Mouse (Mus musculus) right cerebral cortex, postnatal 14 days (tissue): ENCODE results near the gene Sec31b.

Experiments
- DNase-seq: peaks from one replicate; pipeline ENCODE4 v3.0.0; 2022

Gene Sec31b

GRCm38 (mm10) chr19:44530018-44530417 lies 15.6 kb downstream of the Sec31b start:
- no peak for DNase-seq

DNA sequence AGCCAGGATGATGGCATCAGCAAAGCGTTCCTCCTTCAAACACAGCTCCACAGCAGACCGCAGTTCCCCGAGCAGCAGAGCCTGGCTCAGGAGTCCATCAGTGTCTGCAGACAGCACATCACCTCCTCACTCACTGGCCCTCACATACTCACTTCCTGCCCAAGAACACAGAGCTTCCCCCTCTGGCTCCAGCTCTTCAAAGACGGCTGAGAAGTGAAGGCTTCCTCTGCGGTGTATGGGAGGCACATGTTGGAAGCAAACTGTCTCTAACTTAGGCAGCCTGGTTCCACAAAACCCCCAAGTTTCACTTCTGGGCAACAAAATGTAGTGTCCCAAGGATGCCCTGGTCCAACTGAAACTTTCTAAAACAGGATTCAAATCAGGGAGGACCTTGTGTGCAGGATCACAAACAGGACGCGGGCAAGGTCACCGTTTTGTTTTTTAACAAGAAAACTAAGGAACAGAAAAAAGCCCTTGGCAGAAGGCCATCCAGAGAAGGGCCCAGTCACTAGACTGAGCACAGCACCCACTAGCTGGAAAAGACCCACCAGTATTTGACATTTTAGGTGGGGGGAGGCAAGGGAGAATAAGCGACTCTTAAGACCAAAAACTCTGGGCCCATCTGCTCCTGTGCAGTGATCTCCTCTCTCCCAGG lies 20.0 kb downstream of the Sec31b start:
- no peak for DNase-seq

GRCm38 (mm10) chr19:44519152-44519551 lies 26.5 kb downstream of the Sec31b start:
- DNase-seq: no peak

DNA sequence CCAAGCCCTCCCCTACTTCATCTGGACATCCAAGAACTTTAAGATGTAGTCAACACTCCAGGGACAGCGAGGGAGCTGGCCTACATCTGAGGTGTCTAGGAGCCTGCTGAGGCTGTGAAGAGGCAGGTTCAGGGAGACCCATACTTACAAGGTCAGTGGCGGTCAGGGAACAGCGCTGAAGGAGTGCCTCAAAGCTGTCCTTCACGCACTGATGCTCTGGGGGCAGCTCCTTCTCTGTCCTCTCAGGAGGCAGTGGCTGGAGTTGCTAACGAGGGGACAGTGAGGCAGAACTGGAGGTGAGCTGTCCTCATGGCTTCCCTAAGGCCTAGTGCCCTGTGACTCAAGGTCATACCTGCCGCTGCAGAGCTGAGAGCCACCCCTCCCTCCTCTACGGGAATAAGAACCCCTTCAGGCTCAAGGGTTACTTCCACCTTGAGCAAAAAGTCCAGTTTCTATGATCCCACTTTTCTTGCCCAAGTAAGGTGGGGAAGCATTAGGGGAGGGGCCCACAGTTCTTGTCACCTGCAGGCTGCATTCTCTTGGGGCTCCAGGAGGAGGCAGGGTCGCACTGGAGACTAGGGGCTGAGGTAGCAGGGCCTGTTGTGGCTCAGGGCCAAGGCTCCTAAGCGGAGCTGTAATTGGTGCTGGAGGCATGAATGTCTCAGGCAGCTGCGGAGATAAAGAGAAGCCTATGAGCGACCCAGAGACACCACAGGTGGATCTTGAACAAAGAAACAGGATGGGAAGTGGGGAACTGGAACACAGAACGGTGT lies 27.5 kb downstream of the Sec31b start:
- DNase-seq: no peak

DNA sequence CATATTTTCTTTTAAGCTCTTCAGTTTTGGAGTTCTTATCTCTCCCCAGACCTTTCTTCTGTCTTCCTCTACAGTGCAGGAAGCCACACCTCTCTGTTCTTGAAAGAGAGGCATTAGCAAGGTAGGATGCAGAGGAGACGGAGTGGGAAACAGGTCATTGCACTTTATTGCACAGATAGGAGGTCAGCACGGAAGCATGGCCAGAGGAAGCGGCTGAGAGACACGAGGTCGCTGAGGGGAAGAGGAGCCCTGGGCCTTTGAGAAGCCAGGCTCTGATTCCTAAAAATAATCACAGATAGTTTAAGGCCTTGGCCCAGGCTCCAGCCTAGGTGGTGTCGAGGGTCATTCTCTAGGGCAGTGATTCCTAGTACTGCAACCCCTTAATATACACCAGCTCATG lies 29.9 kb downstream of the Sec31b start:
- DNase-seq: no peak

GRCm38 (mm10) chr19:44514521-44515451 lies 30.9 kb downstream of the Sec31b start:
- DNase-seq: no peak

DNA sequence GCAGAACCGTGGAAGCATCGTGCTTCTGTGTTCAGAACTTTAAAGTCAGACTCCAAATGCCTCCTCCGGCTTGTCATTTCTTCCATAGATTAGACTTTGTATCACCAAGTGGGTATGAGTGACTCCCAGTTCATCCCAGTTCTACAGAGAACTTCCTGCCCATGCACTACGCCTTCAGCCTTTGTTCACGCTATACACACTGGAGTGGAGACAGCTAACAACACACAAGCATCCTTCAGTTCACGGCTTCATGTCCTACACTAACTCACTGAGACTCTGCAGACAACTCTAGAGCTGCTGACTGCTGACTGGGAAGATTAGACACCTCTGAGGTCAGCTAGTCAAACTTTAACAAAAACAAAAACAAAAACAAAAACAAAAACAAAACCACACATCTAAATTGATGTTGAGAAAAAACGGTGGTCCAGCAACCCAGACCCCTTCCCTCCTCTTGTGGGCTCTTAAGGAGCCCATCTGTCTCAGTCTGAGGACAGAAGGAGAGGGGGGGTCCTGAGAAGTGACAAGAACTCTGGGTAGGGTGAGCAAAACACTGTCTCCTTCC lies 31.7 kb downstream of the Sec31b start:
- no peak for DNase-seq

DNA sequence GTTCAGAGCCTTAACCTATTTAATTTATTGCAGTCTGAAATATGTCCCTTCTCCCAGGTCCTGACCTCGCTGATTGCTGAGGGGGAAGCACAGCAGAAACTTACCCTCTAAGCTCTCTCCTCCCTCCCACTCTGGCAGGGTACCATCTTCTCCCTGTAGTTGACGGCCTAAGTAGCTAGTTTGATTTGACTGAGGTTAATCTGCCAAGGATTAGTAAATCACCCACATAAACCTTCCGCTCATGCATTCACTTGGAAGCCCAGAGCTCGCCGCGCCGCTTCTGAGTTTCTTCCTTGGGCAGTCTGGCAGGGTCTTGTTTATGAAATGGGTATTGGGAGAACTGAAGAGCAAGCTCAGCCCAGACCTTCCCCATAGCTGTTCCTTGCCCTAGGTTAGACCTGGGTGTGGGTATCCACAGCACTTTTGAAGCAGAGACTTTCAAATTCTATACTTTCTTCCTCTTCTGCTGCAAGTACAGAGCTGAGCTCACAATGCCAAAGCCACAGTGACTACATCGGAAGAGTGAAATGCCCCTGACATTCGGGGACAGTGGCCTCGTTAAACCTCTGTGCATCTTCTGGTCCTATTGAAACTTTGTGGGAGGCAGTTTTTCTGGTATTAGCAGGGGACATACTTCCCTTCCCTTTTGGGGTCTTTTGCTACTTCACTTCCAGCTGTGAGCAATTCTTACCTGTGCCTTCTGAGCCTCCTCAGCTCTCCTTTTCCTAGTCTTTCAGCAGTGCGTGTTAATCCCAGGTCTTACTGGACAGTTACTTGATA lies 32.4 kb downstream of the Sec31b start:
- DNase-seq: no peak

DNA sequence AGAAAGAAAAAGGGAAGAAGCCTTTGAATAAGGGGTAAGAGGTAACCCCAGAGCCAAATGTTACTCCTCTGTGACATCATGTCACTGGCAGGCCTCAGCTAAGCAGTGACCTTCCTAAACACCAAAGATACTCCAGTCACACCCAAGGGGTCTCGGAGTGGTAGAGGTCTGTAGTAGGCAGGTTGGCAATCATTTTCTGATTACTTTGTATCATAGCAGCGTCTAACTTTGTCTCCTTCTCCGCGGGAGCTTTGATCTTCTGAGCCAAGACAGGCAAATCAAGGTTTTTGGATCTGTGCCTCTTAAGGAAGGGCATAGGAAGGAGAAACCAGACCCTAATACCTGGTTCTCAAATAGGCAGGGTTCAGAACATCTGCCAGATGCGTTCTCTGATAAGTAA lies 33.1 kb downstream of the Sec31b start:
- no peak for DNase-seq

DNA sequence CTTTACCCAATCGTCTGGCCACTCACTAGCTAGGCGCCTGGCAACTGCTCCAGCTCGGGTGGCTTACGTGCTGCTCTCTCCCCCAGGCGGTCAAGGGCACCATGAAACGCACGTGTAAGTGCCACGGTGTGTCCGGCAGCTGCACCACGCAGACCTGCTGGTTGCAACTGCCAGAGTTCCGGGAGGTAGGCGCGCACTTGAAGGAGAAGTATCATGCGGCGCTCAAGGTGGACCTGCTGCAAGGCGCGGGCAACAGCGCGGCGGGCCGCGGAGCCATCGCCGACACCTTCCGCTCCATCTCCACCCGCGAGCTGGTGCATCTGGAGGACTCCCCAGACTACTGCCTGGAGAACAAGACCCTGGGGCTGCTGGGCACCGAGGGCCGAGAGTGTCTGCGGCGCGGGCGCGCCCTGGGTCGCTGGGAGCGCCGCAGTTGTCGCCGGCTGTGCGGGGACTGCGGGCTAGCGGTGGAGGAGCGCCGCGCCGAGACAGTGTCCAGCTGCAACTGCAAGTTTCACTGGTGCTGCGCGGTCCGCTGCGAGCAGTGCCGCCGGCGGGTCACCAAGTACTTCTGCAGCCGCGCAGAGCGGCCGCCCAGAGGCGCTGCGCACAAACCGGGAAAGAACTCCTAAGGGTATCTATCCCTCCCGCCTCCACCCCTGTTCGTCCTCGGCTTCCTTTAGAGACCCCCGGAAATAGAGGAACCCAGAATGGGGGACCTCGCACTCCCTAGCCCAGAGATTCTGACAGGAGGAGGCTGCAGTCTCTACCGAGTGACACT lies 34.0 kb downstream of the Sec31b start:
- peak; percentile 13 for DNase-seq

DNA sequence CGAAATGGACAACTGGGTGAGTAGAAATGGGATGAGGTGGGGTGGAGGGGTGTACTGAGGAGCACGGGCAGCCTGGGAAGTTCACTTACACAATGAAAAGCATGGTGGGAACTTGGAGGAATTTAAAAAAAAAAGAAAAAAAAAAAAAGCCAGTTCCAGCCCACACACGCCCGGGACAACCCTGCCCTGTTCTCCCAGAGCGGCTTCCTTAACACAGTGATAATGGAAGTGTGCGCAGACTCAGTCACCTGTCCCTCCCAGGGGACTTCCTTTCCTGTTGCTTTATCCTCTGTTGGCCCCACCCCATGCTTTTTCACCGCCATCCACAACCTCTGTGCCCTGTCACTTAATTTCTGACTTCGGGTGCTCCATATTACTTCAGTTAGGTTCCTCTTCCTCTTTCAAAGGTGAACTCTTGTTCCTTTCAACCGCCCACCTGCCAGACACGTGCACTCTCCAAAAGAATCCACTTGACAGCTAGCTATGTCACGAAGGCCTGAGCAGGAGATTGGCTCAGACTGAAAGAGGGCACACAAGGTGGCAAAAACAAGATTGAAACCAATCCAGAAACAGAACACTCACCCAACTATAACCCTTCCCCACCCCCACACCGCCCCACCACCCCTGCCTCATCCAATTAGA lies 35.0 kb downstream of the Sec31b start:
- no peak for DNase-seq

GRCm38 (mm10) chr19:44502741-44503140 lies 42.9 kb downstream of the Sec31b start:
- no peak for DNase-seq

DNA sequence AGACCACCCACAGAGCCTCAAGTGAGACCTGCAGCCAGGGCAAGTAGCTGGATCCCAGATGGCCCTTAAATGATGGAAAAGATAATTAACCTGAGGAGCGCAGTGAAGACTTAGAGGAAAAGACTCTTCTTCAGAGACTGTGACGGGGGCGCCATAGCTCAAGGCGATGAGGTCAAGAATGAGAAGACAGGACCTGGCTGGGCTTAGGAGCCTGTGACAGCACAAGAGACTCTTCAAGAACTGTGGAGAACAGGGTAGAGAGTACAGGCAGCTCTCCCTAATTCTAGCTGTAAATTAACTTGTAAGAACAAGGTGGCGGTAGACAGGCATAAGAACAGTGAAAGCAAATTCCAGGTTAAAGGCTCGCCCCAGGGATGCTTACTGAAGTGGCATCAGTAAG lies 43.7 kb downstream of the Sec31b start:
- no peak for DNase-seq

DNA sequence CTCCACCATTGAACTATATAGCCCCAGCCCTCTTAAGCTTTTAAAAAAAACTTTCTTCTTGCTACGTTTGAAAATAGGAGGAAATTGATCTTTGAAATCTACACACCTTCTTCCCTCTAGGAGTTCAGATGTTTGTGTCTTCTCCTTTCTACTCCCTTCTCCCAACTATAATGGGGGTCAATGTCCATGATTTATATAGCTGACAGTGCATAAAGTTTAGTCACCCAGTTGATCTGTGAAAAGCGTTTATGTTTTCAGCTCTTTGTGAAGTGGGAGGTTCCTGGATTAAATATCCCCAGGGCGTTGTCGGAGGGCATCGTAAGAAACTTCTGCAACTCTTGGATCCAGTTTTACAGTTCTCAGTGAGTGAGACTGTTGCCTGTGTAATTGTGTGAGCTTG lies 45.4 kb downstream of the Sec31b start:
- DNase-seq: no peak

GRCm38 (mm10) chr19:44498936-44499335 lies 46.7 kb downstream of the Sec31b start:
- DNase-seq: no peak

- DNase-seq: no peak
Observed at GRCm38 (mm10) chr19:44496941-44497340, 48.7 kb downstream of the Sec31b start.

DNA sequence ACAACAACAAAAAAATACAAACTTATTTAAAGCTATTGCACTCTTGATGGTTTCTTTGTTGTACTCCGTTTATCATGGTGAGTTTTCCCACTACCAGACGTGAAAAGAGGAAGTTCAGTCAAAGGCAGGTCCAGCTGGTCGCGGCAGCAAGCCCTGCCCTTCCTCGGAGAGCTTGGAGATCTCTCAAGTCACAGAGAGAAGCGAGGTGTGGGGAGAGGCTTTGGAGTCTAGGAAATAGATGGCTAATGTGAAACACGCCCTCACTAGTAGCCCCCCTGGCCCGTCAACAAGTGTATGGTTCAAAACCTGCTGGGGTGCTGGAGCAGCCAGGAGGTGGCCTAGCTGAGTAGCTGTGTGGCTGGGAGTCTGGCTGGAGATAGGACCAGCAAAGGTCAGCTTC lies 49.2 kb downstream of the Sec31b start:
- no peak for DNase-seq

GRCm38 (mm10) chr19:44493128-44493527 lies 52.5 kb downstream of the Sec31b start, which contains the start of gene Wnt8b:
Wnt8b (plus strand) TSS chr19:44493472.
- no peak for DNase-seq

DNA sequence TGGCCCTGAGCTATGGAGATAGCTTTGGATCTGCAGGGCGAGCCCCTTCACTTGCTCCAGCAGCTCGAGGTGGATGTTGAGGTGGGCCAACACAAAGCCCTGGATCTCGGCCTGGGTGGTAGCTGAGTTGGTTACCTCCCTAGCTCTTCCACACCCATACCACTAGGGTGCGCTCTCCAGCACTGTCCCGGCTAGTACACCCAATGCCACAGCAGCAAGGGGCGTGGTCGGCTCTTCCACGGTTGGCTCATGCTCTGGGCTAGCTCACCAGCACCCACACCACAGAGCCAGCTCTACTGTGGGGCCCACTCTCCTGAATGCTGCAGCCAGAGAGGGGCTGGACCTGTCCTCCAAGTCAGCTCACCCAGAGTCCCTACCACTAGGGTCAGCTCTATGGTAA lies 58.4 kb downstream of the Sec31b start:
- DNase-seq: no peak

- no peak for DNase-seq
Observed at GRCm38 (mm10) chr19:44476541-44476940, 69.1 kb downstream of the Sec31b start.

- DNase-seq: no peak
Observed at GRCm38 (mm10) chr19:44475268-44475667, 70.4 kb downstream of the Sec31b start.
